Mouse (Mus musculus) activated CD4-positive, CD25-positive, alpha-beta regulatory T cell, adult 9 weeks (primary cell): ENCODE results near the gene Gm17662. TPM values are rescaled to one million over a fixed set of nuclear protein-coding genes. Genes with fewer than 3 reads are reported as not detected.

ENCODE experiments used
- polyA plus RNA-seq: library from polyadenylated mRNA; unstranded; fragments of 100-300 nt; shearing (Covaris generic); gene quantifications from one replicate; pipeline ENCODE4 v1.2.1, GENCODE M21; 2017

Gm17662 gene
- not detected for polyA plus RNA-seq

DNA sequence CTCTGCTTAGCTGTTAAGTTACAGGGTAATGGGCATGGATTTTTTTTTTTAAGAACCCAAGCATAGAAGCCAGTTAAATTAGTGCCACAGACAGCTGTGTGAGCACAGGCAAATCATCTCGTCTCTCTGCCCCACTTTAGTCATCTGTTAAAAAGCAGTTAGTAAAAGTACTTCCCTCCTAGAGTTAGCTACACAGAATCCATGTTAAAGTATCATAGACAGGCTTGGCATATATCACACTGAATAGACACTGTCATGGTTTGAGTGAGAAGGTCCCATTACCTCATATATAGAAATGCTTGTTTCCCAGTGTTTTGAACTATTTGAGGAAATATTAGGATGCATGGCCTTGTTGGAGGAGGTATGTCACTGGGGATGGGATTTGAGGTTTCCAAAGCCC is at the start of gene Gm17662:
TSS of gene Gm17662 (plus strand) at position 301 of the 400 bp plus-strand sequence.

DNA sequence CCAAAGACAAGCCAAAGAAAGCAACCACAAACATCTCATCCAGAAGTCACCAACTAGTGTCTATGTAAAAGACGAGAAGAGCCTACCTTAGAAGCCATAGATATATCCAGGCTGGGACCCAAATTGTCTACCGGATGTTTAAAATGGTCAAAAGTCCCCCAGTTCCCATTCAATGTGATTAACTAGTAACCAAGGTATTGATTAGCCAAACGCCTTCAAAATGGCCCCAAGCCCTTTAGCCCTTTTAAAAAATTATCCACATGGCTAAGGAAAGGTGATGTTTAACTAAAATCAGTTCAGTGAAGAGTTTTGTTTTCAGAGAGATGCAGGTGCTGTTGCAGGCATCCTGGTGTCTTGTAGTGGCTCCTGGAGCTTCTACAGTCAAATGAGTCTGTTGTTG is 19.2 kb downstream of the Gm17662 start, which contains the start of gene C8a:
TSS of gene C8a (minus strand) at position 76 of the 400 bp plus-strand sequence.

Other genes with a start within 250 kb of the Gm17662 start
- gene C8b, start 91.0 kb upstream of the Gm17662 start, polyA plus RNA-seq = not detected
- not detected for gene C8a, start 19.1 kb downstream of the Gm17662 start, polyA plus RNA-seq
- gene Fyb2, start 56.1 kb downstream of the Gm17662 start, polyA plus RNA-seq = not detected